Mouse (Mus musculus) heart, adult 2 months (tissue): ENCODE measurements around the gene Lrp5.

ENCODE experiments used
- CTCF ChIP-seq: fragments of 200-600 bp; IDR thresholded peaks from 2 replicates; pipeline ENCODE4 v1.8.1; 2022; ENCODE audit warnings: antibody characterized with exemption, mild to moderate bottlenecking, moderate library complexity
- POLR2A ChIP-seq: fragments of 200-500 bp; IDR thresholded peaks from 2 replicates; pipeline ENCODE4 v1.6.1; 2011; ENCODE audit warnings: mild to moderate bottlenecking, low read depth, low read length, control low read depth; ENCODE audit not compliant: insufficient read depth

DNA sequence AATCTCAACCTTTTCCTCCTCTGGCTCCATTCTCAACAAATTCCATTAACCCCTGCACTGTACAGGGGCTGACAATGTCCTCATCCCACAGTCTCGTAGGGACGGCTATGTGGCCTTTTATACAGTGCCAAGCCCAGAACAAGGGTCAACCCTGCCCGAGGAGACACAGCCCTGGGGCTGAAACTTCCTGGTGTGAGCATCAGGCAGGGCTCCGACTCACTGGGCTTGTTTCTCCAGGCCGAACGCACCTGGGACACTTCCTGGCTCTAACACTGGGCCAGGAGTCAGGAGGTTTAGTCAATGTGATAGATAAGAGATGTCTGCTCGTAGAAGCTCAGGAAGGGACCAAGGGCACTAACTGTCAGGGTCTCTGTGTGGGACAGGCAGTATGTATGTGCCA is 54.3 kb downstream of the Lrp5 start:
- TF ChIP-seq CTCF (no peak), POLR2A (no peak)
